Mouse (Mus musculus) limb, embryonic 15.5 days (tissue): ENCODE measurements at regions not wholly inside any gene's neighbourhood (a gene's known extent, or its start where the extent isn't known, plus 50 kb on each side); places are given as distances from the start of the nearest gene placed in this dataset.

Experiments
- ATAC-seq: fragments of 200-750 bp; cut with Nextera tagmentation; 2 replicates; pipeline ENCODE4 v1.8.0; 2017; ENCODE audit warnings: low read depth, moderate TSS enrichment; ENCODE audit not compliant: insufficient number of reproducible peaks, low FRiP score, low TSS enrichment
- H3K27ac ChIP-seq: fragments of 300-500 bp; sonication (generic); 2 replicates; pipeline ENCODE4 v1.5.1; 2015; ENCODE audit warnings: moderate library complexity, mild to moderate bottlenecking, inconsistent platforms
- H3K27me3 ChIP-seq: fragments of 300-500 bp; sonication (generic); 2 replicates; pipeline ENCODE4 v1.6.1; 2015; ENCODE audit warnings: inconsistent platforms
- H3K36me3 ChIP-seq: fragments of 300-500 bp; sonication (generic); 2 replicates; pipeline ENCODE4 v1.6.1; 2015; ENCODE audit warnings: inconsistent platforms
- H3K4me1 ChIP-seq: fragments of 300-500 bp; sonication (generic); 2 replicates; pipeline ENCODE4 v1.6.1; 2015; ENCODE audit warnings: inconsistent platforms
- H3K4me2 ChIP-seq: fragments of 300-500 bp; sonication (generic); 2 replicates; pipeline ENCODE4 v1.6.1; 2015; ENCODE audit warnings: mild to moderate bottlenecking, inconsistent platforms
- H3K4me3 ChIP-seq: fragments of 300-500 bp; sonication (generic); 2 replicates; pipeline ENCODE4 v1.5.1; 2015; ENCODE audit warnings: mild to moderate bottlenecking, inconsistent platforms
- H3K9ac ChIP-seq: fragments of 300-500 bp; sonication (generic); 2 replicates; pipeline ENCODE4 v1.6.1; 2015; ENCODE audit warnings: inconsistent platforms
- H3K9me3 ChIP-seq: fragments of 300-500 bp; sonication (generic); 2 replicates; pipeline ENCODE4 v1.6.1; 2016; ENCODE audit warnings: inconsistent platforms
- WGBS: fragments of 180-500 bp; shearing (Covaris S2); methylation state at CpG from one replicate; pipeline ENCODE4 v1.1.7; 2015; 5-methylcytosine and 5-hydroxymethylcytosine counted together

GRCm38 (mm10) chr1:183949205-183949604 is 63.9 kb upstream of the Dusp10 start:
- no peak overlapping the region for H3K27ac ChIP-seq
- whole genome bisulfite sequencing, result 56% methylated on average over 4 of the region's 4 CpGs
- H3K36me3 ChIP-seq, result no peaks in the 10 kb centered on the region
- H3K9ac ChIP-seq, result no peak overlapping the region
- no peak overlapping the region for H3K4me2 ChIP-seq
- no peaks in the 10 kb centered on the region for H3K4me1 ChIP-seq
- H3K27me3 ChIP-seq, result no peaks in the 10 kb centered on the region
- no peaks in the 10 kb centered on the region for H3K9me3 ChIP-seq
- no peak overlapping the region for H3K4me3 ChIP-seq
- ATAC-seq, result no peak

- Histone ChIP-seq H3K9ac (no peak overlapping the region), H3K36me3 (no peaks in the 10 kb centered on the region), H3K27me3 (no peaks in the 10 kb centered on the region), H3K4me2 (no peak overlapping the region), H3K4me3 (no peak overlapping the region), H3K4me1 (no peaks in the 10 kb centered on the region), H3K9me3 (no peaks in the 10 kb centered on the region), H3K27ac (no peak overlapping the region)
- no peak for ATAC-seq
- WGBS, result 80% methylated on average over 2 of the region's 2 CpGs
Measured at GRCm38 (mm10) chr1:183954086-183954485, 59.0 kb upstream of the Dusp10 start.

GRCm38 (mm10) chr1:183956391-183956790 is 56.7 kb upstream of the Dusp10 start:
- Histone ChIP-seq H3K27me3 (no peaks in the 10 kb centered on the region), H3K27ac (no peak overlapping the region), H3K9ac (no peak overlapping the region), H3K9me3 (no peaks in the 10 kb centered on the region), H3K4me1 (no peaks in the 10 kb centered on the region), H3K4me2 (no peak overlapping the region), H3K4me3 (no peak overlapping the region), H3K36me3 (no peaks in the 10 kb centered on the region)
- ATAC-seq, result no peak
- WGBS, result 82% methylated on average over 3 of the region's 3 CpGs

GRCm38 (mm10) chr1:183961383-183961782 is 51.7 kb upstream of the Dusp10 start:
- 76% methylated on average over 2 of the region's 2 CpGs for WGBS
- no peak for ATAC-seq

GRCm38 (mm10) chr1:183962486-183962885 is 50.6 kb upstream of the Dusp10 start:
- no peaks in the 10 kb centered on the region for H3K36me3 ChIP-seq
- WGBS, result 87% methylated on average over 2 of the region's 2 CpGs
- H3K4me3 ChIP-seq, result no peak overlapping the region
- H3K9me3 ChIP-seq, result no peaks in the 10 kb centered on the region
- H3K27ac ChIP-seq, result no peak overlapping the region
- no peak overlapping the region for H3K4me2 ChIP-seq
- H3K27me3 ChIP-seq, result no peaks in the 10 kb centered on the region
- H3K9ac ChIP-seq, result no peak overlapping the region
- no peaks in the 10 kb centered on the region for H3K4me1 ChIP-seq
- ATAC-seq, result no peak

More at GRCm38 (mm10) chr1:183961383-183961782, 51.7 kb upstream of the Dusp10 start:
- H3K4me1 ChIP-seq, result no peaks in the 10 kb centered on the region
- no peaks in the 10 kb centered on the region for H3K9me3 ChIP-seq
- H3K4me2 ChIP-seq, result no peak overlapping the region
- H3K27ac ChIP-seq, result no peak overlapping the region
- no peak overlapping the region for H3K9ac ChIP-seq
- no peaks in the 10 kb centered on the region for H3K27me3 ChIP-seq
- no peak overlapping the region for H3K4me3 ChIP-seq
- no peaks in the 10 kb centered on the region for H3K36me3 ChIP-seq

- no peak for ATAC-seq
- Histone ChIP-seq H3K9ac (no peak overlapping the region), H3K36me3 (no peaks in the 10 kb centered on the region), H3K27ac (no peak overlapping the region), H3K27me3 (no peaks in the 10 kb centered on the region), H3K9me3 (no peaks in the 10 kb centered on the region), H3K4me3 (no peak overlapping the region), H3K4me2 (no peak overlapping the region), H3K4me1 (no peaks in the 10 kb centered on the region)
- 79% methylated on average over 4 of the region's 4 CpGs for WGBS
Measured at GRCm38 (mm10) chr1:183963286-183963685, 49.8 kb upstream of the Dusp10 start.
